Mouse (Mus musculus): ENCODE data around the gene Shc2. TPM values are rescaled to one million over a fixed set of nuclear protein-coding genes. Genes with fewer than 3 reads are reported as not detected.

Shc2 gene
- total RNA-seq, 1 experiment from 2014 or later, result not detected

DNA sequence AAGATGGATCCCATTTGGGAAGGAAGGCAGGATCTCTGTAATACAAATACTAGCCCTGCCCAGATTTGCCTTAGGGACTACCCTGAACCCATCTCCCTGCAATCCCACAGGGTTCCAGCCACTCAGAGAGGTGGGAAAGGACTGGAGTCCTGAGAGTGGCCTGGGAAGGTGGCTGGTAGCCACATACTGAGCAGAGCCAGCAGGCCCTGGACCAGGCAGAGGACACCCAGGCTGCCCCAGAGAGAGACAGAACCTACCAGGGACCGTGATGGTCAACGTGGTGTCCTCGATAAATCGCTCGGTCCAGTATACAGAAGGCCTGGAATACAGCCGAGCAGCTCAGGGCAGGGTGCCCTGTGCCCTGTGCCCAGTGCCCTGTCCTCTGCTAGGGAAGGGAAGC lies 52.6 kb downstream of the Shc2 start:
- ATAC-seq (replicated peaks; ENCODE audit: low read depth, poor library complexity, severe bottlenecking), result no peak

DNA sequence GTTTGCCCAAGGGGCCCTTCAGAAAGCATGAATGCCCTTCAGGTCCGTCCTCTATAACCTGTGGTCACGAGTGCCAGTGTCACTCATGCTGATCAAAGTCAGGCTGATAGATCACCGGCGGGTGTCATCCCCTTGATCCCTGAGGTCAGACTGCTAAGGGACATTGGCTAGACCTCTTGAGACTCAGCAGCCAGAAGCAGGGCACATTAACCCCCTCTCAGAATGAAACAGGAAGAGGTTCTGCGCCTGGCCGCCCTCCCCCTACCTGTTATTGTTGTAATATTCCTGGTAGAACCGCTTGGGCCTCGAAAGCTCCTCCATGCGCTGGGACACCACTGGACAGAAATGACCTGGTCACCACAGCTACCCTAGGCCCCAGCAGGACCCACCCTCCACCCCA lies 53.3 kb downstream of the Shc2 start:
- ATAC-seq (replicated peaks; ENCODE audit: low read depth, poor library complexity, severe bottlenecking), result no peak

DNA sequence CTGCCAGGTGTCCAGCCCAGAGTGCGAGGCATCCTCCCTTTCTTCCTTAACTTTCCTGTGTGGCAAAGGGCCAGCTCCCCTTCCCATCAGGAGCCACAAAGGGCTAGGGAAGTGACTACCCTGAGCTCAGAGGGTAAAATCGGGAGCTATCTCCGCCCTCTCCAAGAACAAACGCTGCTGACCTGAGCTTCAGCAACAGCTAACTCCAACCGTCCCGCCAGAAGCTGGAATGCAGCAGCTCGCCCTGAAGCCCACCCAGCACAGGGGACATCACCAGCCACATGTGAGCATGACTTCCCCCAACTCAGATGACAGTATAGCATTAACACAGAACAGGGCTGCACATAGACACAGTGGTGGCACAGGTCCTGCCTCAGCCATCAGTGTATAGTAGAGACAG lies 53.7 kb downstream of the Shc2 start:
- no peak for ATAC-seq (replicated peaks; ENCODE audit: low read depth, poor library complexity, severe bottlenecking)

DNA sequence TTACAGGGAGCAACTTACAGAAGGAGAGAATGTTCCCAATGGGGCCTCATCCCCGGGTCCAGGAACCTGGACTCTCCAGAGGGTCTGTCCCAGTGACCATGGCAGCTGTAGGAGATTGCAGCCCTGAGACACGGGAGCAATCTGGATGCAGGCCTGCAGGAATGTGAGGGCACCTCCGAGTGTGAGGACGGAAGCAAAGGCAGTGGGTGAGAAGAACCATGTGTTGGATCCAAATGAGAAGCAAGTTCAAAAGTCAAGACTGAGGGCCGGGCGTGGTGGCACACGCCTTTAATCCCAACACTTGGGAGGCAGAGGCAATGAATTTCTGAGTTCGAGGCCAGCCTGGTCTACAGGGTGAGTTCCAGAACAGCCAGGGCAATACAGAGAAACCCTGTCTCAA lies 56.2 kb downstream of the Shc2 start:
- no peak for ATAC-seq (replicated peaks; ENCODE audit: low read depth, poor library complexity, severe bottlenecking)

DNA sequence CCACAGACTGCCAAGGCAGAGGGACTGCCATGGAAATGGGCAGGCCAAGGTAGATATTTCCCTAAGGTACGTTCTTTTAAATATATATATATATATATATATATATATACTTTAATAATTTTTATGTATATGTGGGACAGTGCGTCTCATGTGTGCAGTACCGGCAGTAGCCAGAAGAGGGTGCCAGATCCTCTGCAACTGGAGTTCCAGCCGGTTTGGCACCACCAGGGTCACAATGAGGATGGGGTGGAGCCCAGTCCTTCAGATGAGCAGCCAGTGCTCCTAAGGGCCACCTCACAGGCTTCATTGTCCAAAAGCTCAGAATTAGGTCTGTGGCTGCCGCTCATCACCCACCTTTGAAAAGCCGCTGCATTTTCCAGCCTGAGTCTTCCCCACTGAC lies 56.9 kb downstream of the Shc2 start:
- 0 out of 2 replicates have a peak, but pooled peaks have one; percentile 42 for ATAC-seq (replicated peaks; ENCODE audit: low read depth, poor library complexity, severe bottlenecking)

DNA sequence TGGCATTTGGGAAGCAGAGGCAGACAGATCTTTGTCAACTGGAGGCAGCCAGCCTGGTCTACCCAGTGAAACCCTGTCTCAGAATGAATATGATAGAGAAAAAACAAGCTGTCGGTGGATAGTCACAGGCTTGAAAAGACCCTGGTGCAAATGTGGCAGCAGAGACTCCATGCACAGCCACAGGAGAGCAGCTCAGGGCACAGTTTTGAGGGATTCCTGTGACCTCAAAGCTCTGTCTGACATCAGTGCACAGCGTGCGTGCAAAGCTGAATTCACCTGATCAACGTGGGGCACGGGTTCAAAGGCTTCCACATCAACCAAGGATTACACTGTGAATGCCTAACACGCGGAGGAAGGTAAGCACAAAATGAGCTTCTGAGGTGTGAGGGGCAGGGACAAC lies 57.4 kb downstream of the Shc2 start:
- ATAC-seq (replicated peaks; ENCODE audit: low read depth, poor library complexity, severe bottlenecking), result no peak

DNA sequence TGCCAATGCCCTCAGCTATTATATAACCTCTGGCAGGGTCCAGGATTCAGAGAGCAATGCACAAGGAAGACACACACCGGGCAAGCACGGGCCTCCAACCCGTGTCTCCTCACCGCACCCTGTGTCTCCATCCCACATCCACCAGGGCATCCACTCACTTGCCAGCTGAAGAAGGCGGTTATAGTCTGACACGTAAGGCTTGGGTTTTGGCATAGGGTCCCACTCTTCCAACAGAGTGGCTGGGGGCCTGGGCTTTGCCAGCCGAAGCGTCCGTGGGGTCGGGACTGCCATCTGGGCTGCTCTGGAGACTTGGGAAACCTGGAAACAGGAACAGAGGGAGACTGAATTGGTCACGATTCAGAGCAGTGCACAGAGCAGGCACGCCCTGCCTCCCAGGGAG lies 57.9 kb downstream of the Shc2 start:
- ATAC-seq (replicated peaks; ENCODE audit: low read depth, poor library complexity, severe bottlenecking), result no peak

DNA sequence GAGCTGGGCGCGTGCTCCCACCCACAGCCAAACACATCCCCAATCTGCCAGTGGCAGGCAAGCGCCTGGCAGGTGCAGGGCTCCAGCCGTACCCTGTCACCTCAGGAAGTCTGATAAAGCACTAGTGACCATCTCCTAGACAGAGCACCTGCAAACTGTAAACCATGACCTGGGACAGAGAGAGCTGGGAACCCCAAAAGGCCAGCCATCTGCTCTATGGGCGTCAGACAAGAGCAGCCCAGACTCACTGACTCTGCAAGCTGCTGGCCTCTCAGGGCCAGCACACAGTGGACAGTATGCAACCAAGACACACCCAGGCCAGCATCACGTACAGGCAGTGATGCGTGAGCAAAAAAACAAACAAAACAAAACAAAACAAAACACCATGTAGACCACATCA lies 58.8 kb downstream of the Shc2 start:
- ATAC-seq (replicated peaks; ENCODE audit: low read depth, poor library complexity, severe bottlenecking), result no peak

DNA sequence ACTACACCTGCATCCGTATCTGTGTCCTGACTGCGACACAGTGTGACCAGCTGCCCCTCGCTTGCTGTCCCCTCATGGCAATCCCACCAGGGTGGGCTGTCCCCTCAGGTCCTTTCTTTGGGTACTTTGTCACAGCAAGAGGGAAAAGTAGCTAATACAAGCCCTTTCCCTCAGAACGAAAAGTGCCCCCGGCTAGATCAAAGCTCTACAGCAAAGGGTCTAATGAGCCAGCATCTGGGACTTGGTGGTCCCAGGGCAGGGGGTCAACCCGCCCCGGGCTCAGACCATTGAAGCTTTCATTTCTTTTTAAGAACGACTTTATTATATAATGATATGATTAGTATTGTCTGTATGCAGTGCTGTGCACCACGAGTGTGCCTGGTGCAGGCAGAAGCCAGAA lies 59.4 kb downstream of the Shc2 start:
- no peak for ATAC-seq (replicated peaks; ENCODE audit: low read depth, poor library complexity, severe bottlenecking)

DNA sequence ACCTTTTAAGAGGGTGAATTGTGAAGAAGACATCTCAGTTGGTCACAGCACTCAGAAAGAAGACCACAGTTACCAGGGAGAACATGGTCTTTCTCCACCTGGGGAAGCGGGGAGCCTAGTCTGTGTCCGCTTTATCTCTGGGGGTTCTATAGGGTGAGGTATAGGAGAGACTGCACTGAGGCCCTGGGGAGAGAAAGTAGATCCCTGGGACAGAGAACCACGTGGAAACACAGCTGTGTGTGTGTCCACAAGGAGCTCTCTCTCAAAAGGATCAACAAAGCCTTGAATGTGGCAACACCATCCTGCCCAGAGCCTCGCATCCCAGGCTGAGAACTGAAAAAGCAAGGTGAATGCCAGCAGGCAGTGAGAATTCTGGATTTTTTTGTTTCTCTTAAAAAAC lies 60.3 kb downstream of the Shc2 start:
- no peak for ATAC-seq (replicated peaks; ENCODE audit: low read depth, poor library complexity, severe bottlenecking)

DNA sequence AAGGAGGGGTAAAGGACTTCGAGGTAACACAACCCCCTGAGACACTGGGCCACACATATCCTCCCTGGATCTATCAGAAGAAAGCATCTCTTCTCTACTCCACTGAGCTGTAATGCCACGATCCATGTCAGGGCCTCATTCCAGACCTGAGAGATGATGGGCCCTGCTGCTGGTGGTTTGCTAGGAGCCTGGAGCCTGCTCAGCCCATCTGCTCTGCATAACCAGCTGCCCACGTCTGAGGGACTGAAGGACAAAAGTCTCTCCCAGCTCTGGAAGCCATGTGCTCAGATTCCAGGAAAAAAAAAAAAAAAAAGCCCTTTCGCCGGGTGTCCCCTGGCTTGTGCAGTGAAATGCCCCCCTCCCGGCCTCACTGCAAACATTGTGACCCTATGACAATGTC lies 62.0 kb downstream of the Shc2 start:
- ATAC-seq (replicated peaks; ENCODE audit: low read depth, poor library complexity, severe bottlenecking), result no peak

DNA sequence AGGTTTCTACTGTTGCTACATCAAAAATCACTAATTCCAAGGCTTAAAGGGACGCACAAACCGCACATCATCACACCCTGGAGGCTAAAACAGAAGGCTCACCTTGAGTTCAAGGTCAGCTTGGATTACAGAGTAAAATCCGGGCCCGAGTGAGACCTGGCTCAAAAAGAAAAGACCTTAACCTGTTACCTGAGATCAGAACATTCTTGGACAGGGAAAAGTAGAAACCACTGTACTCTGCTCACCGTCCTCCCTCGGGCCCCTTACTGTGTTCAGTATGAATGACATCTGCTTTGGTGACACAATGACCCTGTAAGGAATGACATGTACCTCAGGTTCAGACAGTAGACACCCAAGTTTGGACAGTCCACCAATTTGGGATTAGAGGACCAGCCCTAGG lies 62.9 kb downstream of the Shc2 start:
- no peak for ATAC-seq (replicated peaks; ENCODE audit: low read depth, poor library complexity, severe bottlenecking)

DNA sequence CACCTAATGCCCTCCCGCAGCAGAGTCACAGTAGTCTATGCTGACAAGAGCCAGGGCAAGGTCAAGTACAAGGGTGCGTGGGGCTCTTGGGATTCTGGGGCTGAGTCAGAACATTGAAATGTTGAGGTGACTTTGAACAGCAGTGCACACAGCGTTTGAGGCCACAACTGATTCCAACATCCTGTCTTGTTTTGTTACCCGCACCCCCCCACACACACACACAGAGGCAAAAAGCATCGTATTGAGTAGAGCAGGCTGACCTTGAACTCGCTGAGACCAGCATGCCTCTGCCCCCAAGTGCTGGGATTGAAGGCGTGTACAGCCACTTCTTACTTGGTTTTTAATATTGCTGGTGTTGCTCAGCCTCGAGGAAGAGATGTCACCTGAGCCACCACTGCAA lies 63.4 kb downstream of the Shc2 start:
- ATAC-seq (replicated peaks; ENCODE audit: low read depth, poor library complexity, severe bottlenecking), result no peak

DNA sequence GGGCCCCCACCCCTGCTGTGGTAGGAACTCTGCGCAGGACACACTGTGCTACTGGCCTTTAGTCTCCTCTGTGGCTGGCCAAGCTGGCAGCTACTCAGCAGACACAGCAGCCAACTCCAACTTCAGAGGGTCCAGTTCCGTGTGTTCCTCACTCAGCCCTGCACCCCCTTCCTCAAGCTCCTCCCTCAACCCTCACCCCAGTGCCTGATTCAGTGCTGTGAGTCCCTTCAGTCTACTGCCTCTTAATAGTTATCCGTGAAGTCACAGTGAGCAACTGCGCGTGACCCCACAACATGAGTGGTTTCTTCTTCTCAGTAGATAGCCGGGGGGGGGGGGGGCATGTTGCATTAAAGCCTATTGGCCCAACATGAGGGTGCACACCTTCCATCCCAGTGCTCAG lies 64.1 kb downstream of the Shc2 start:
- ATAC-seq (replicated peaks; ENCODE audit: low read depth, poor library complexity, severe bottlenecking), result no peak

DNA sequence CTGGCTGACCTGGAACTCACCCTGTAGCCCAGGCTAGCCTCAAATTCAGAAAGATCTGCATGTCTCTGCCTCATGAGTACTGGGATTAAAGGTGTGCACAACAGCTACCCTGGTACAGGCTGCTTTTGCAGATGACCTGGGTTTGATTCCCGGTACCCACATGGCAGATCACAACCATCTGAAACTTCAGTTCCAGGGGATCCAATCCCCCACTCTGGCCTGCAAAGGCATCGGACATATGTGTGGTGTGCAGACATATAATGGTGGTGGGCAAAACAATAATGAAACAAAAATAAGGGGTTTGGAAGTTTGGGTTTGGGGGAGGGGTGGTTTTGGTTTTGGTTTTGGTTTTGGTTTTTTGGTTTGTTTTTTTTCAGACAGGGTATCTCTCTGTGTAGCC lies 66.4 kb downstream of the Shc2 start:
- ATAC-seq (replicated peaks; ENCODE audit: low read depth, poor library complexity, severe bottlenecking), result no peak

DNA sequence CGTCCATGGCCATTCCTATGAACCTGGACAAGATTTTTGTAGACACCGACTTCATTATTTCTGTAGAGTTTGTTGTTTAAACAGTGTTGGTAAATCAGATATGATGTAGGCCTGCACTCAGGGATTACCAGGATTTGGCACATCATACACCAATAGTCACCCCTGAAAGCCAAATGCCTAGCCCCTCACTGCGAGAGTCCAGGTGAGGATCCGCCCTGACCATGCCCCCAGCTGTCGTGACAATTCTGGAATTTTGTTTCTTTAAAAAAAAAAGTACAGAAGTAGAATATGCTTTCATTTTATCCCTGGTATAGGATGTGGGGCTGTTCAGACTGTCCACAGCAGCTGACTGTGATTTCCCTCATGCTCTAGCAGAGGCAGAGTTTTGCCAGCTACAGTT lies 67.8 kb downstream of the Shc2 start:
- ATAC-seq (replicated peaks; ENCODE audit: low read depth, poor library complexity, severe bottlenecking), result no peak

Other genes with a start within 250 kb of the Shc2 start
- gene Vmn2r83, start 169.2 kb downstream of the Shc2 start, total RNA-seq (2017), result not detected in 2 replicates
- gene Plpp2, start 104.1 kb downstream of the Shc2 start, total RNA-seq (2017), result 4.1 and 4.7 TPM in 2 replicates
- 13.6 and 18.3 TPM in 2 replicates for gene Mier2, start 82.7 kb downstream of the Shc2 start, total RNA-seq (2017)
- not detected in 2 replicates for gene Theg, start 50.6 kb downstream of the Shc2 start, total RNA-seq (2017)
- not detected in 2 replicates for gene C2cd4c, start 23.9 kb downstream of the Shc2 start, total RNA-seq (2017)
- not detected in 2 replicates for gene Odf3l2, start 7.8 kb upstream of the Shc2 start, total RNA-seq (2017)
- not detected in 2 replicates for gene Madcam1, start 26.6 kb upstream of the Shc2 start, total RNA-seq (2017)
- 5.3 and 9.9 TPM in 2 replicates for gene Tpgs1, start 31.5 kb upstream of the Shc2 start, total RNA-seq (2017)
- 109 and 113 TPM in 2 replicates for gene Cdc34, start 44.3 kb upstream of the Shc2 start, total RNA-seq (2017)
- gene Gzmm, start 51.1 kb upstream of the Shc2 start, total RNA-seq (2017), result 0.96 and 1.6 TPM in 2 replicates
- 283 and 298 TPM in 2 replicates for gene Bsg, start 66.6 kb upstream of the Shc2 start, total RNA-seq (2017)
- not detected in 2 replicates for gene Hcn2, start 78.7 kb upstream of the Shc2 start, total RNA-seq (2017)
- 10.3 and 16.1 TPM in 2 replicates for gene Polrmt, start 108.7 kb upstream of the Shc2 start, total RNA-seq (2017)
- gene Fgf22, start 117.2 kb upstream of the Shc2 start, total RNA-seq (2017), result not detected in 2 replicates
- 12.9 and 21.0 TPM in 2 replicates for gene Rnf126, start 129.0 kb upstream of the Shc2 start, total RNA-seq (2017)
- 0.19 and 0.50 TPM in 2 replicates for gene Fstl3, start 139.4 kb upstream of the Shc2 start, total RNA-seq (2017)
- gene Prss57, start 153.0 kb upstream of the Shc2 start, total RNA-seq (2017), result 9.4 and 16.3 TPM in 2 replicates
- 21.8 and 24.8 TPM in 2 replicates for gene Palm, start 155.7 kb upstream of the Shc2 start, total RNA-seq (2017)
- not detected in 2 replicates for gene Misp, start 183.1 kb upstream of the Shc2 start, total RNA-seq (2017)
- 210 and 221 TPM in 2 replicates for gene Ptbp1, start 216.5 kb upstream of the Shc2 start, total RNA-seq (2017)
- gene Prtn3, start 236.6 kb upstream of the Shc2 start, total RNA-seq (2017), result 131 and 159 TPM in 2 replicates
- 40.8 and 46.6 TPM in 2 replicates for gene Plppr3, start 236.7 kb upstream of the Shc2 start, total RNA-seq (2017)
- gene Elane, start 248.3 kb upstream of the Shc2 start, total RNA-seq (2017), result 61.2 and 92.1 TPM in 2 replicates